In the genomic region with DNA sequence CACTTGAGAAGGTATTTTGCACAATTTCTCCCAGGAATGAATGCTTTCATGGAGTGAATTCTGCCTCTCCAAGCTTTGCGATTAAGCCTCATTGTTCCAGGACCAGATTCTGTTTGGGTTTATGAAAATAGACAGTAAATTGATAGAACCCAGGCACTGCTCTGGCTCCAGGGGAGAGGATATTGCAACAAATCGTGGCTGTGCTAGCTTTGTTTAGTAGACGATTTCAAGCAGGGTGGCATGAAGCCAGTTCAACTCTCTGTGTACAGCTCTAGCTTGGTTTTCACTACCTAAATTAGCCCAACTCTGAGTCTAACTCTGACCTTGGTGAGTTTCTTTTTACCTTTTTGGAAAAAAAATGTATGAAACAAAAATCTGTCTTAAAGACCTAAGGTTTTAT, we compare ENCODE assay signal across 39 mouse cellular contexts. TPM values are rescaled to one million over a fixed set of nuclear protein-coding genes. Genes with fewer than 3 reads are reported as not detected.
"Had no signal": no experiment of that assay in that cellular context is flagged by ENCODE, and none has a peak within 500 bp of the region (broad histone marks: within the 10 kb centered on the region; RNA-seq: fewer than 3 reads in every experiment).

No protein-coding gene starts in this region.

- H3K27me3 ChIP-seq: heart, embryonic 12.5 days; hindbrain, embryonic 12.5 days; limb, embryonic 12.5 days; liver, embryonic 13.5 days; liver, embryonic 15.5 days had no signal

- H3K4me2 ChIP-seq: heart, embryonic 12.5 days; hindbrain, embryonic 12.5 days; hindbrain, embryonic 14.5 days; limb, embryonic 12.5 days; liver, embryonic 11.5 days; liver, embryonic 13.5 days; liver, embryonic 15.5 days had no signal

- H3K9ac ChIP-seq: heart, embryonic 12.5 days; hindbrain, embryonic 12.5 days; hindbrain, embryonic 14.5 days; limb, embryonic 12.5 days; liver, embryonic 13.5 days; liver, embryonic 15.5 days had no signal

- H3K4me3 ChIP-seq: gastrocnemius, adult 2 months; heart, embryonic 10.5 days; heart, embryonic 12.5 days; hindbrain, embryonic 10.5 days; hindbrain, embryonic 12.5 days; left cerebral cortex, adult 2 months; limb, embryonic 10.5 days; limb, embryonic 12.5 days; liver, embryonic 13.5 days; liver, embryonic 15.5 days had no signal

- H3K4me1 ChIP-seq: heart, embryonic 10.5 days; heart, embryonic 12.5 days; hindbrain, embryonic 10.5 days; hindbrain, embryonic 12.5 days; limb, embryonic 10.5 days; limb, embryonic 12.5 days; liver, embryonic 13.5 days; liver, embryonic 15.5 days had no signal

- H3K27ac ChIP-seq: gastrocnemius, adult 2 months; heart, embryonic 10.5 days; hindbrain, embryonic 10.5 days; hindbrain, embryonic 12.5 days; hindbrain, embryonic 14.5 days; left cerebral cortex, adult 2 months; limb, embryonic 10.5 days; limb, embryonic 12.5 days; liver, embryonic 13.5 days; liver, embryonic 15.5 days had no signal

- H3K36me3 ChIP-seq: heart, embryonic 10.5 days; heart, embryonic 12.5 days; hindbrain, embryonic 10.5 days; hindbrain, embryonic 12.5 days; limb, embryonic 10.5 days; limb, embryonic 12.5 days; liver, embryonic 13.5 days; liver, embryonic 15.5 days had no signal

- H3K9me3 ChIP-seq: heart, embryonic 10.5 days; heart, embryonic 12.5 days; hindbrain, embryonic 10.5 days; hindbrain, embryonic 12.5 days; limb, embryonic 10.5 days; limb, embryonic 12.5 days; liver, embryonic 13.5 days; liver, embryonic 15.5 days had no signal

- DNase-seq: gastrocnemius, adult 2 months; gastrocnemius, postnatal 10 days; gastrocnemius, postnatal 25 days; heart, adult 18-20 months; heart, postnatal 10 days; heart, postnatal 4 days; kidney, adult 18-20 months; kidney, adult 8-10 months; kidney, postnatal 10 days; kidney, postnatal 25 days; kidney, postnatal 4 days; liver; liver, embryonic 13.5 days had no signal

- ATAC-seq: hindbrain, embryonic 16.5 days; inflammation-experienced regulatory T-cells, adult 6 months had no signal

RNA-seq across cellular contexts. Expression of a gene that starts 53.6 kb away (rescaled TPM):
- total RNA-seq: gastrocnemius, adult 2 months; gastrocnemius, postnatal 10 days; gastrocnemius, postnatal 25 days; gastrocnemius, postnatal 4 days; granulocyte monocyte progenitor cell, adult 5-6 weeks; heart, adult 18-20 months; heart, adult 8-10 months; heart, postnatal 10 days; heart, postnatal 25 days; heart, postnatal 4 days; layer of hippocampus, adult 18-20 months; layer of hippocampus, postnatal 14 days; left cerebral cortex, adult 2 months; left cerebral cortex, postnatal 14 days; left cerebral cortex, postnatal 36 days had no signal
- polyA plus RNA-seq: frontal cortex, adult 2 months; heart, embryonic 10.5 days; heart, embryonic 12.5 days; heart, embryonic 14.5 days; heart, embryonic 16.5 days; hindbrain, embryonic 10.5 days; hindbrain, embryonic 12.5 days; hindbrain, embryonic 14.5 days; inflammation-experienced regulatory T-cells, adult 6 months; kidney, embryonic 14.5 days; kidney, embryonic 16.5 days; limb, embryonic 10.5 days; limb, embryonic 12.5 days; limb, embryonic 14.5 days; liver, embryonic 11.5 days; liver, embryonic 13.5 days; liver, embryonic 15.5 days had no signal
